Mouse (Mus musculus): ENCODE data around the gene Gfy. TPM values are rescaled to one million over a fixed set of nuclear protein-coding genes. Genes with fewer than 3 reads are reported as not detected.

The Gfy gene
- polyA plus RNA-seq, 1 experiment = not detected

DNA sequence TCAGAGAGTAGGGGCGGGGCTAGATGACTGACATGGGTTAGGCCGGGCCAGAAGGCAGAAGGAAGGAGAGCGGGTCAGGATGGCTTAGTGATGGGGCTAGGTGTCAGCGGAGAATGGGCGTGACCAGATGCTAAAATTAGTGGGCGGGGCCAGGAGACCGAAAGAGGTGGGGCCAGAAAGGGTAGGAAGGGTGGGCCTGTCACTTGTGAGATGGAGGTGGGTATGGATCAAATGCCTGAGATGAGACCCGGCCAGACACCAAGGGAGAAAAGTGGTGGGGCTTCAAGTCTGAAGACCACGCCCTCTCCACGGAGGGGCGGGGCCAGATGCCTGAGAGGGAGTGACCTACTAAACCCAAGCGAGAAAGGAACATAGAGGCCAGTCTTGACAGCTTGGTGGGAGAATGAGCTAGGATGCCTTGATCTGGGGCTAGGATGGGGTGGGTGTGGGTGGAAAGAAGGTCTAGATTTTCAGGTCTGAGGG lies 44.8 kb downstream of the Gfy start:
- H3K4me3 ChIP-seq (ENCODE audit: insufficient read depth, low read depth, low read length) = no peak overlapping the region
- no peak for TF ChIP-seq POLR2A (IDR thresholded peaks at IDR 0.05; ENCODE audit: low read depth, low read length)
- TF ChIP-seq CTCF (conservative IDR thresholded peaks at IDR 0.05; ENCODE audit: insufficient read depth, insufficient read length, low read depth, low read length) = no peak
- DNase-seq = no peak
- H3K4me1 ChIP-seq (ENCODE audit: control insufficient read depth, insufficient read depth, low read length) = peaks cover 2% of the 10 kb centered on the region; the same call in 1 of the 2 replicates
- 22% methylated on average over 12 of the region's 12 CpGs for WGBS
- no peaks in the 10 kb centered on the region for H3K27me3 ChIP-seq (replicated peaks; ENCODE audit: control insufficient read depth, insufficient read depth, low read length)
- H3K36me3 ChIP-seq (ENCODE audit: control insufficient read depth, insufficient read depth, low read length) = no peaks in the 10 kb centered on the region
- H3K27ac ChIP-seq (ENCODE audit: insufficient read depth, low read depth, low read length) = no peak overlapping the region

DNA sequence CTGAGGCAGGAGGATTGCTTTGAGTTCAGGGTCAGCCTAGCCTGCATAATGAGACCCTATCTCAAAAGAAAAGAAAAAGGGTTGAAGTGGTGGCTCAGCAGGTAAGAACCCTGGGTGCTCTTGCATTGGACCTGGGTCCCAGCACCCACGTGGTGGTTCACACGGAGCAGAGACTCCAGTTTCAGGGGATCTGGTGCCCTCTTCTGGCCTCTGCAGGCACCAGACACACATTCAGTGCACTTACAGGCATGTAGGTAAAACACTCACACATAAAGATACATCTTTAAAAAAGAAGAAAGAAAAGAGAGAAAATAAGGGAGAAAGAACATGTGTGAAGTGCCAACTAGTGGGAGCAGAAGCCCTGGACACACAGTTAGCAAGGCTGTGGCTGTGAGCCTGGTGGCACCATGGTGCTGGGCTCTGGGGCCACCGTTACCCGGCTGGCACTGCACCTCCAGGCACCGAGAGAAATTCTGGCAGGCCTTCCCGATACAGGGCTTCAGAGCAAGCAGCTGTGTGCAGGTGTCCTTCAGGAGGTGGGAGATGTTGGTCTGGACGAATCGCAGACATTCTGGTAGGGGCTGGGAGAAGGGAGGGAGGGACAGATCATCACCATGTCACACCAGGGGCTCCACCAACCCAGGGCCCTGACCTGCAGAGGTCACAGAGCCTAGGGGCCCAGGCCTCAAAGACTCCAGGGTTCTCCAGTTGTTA lies 45.8 kb downstream of the Gfy start:
- no peak overlapping the region for H3K27ac ChIP-seq (ENCODE audit: insufficient read depth, low read depth, low read length)
- H3K36me3 ChIP-seq (ENCODE audit: control insufficient read depth, insufficient read depth, low read length) = no peaks in the 10 kb centered on the region
- H3K4me1 ChIP-seq (ENCODE audit: control insufficient read depth, insufficient read depth, low read length) = peaks cover 5% of the 10 kb centered on the region; the same call in 1 of the 2 replicates
- H3K4me3 ChIP-seq (ENCODE audit: insufficient read depth, low read depth, low read length) = no peak overlapping the region
- no peaks in the 10 kb centered on the region for H3K27me3 ChIP-seq (replicated peaks; ENCODE audit: control insufficient read depth, insufficient read depth, low read length)
- no peak for TF ChIP-seq POLR2A (IDR thresholded peaks at IDR 0.05; ENCODE audit: low read depth, low read length)
- TF ChIP-seq CTCF (conservative IDR thresholded peaks at IDR 0.05; ENCODE audit: insufficient read depth, insufficient read length, low read depth, low read length) = peak; percentile 33; the same call in 1 of the 2 replicates
- DNase-seq = no peak
- 86% methylated on average over 8 of the region's 8 CpGs for WGBS

DNA sequence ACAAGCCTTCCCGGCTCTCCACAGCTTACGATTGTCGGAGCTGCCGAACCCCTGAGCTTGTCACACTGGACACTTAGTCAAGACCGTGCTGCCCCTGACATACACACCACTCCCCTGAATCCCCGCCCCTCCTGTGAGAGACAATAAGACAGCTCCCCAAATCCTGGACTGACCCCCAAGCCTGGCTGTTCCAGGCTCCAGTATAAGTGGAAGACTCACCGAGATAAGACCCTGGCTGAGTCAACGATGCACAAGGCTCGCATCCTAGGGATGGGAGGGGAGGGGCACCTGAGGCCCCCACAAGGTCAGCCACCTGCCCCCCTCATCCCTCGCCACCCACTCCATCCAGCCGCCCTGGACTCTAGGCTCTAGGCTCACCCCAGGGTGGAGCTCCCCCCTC lies 47.5 kb downstream of the Gfy start:
- 93% methylated on average over 11 of the region's 11 CpGs for WGBS
- TF ChIP-seq CTCF (conservative IDR thresholded peaks at IDR 0.05; ENCODE audit: insufficient read depth, insufficient read length, low read depth, low read length) = no peak
- no peak for TF ChIP-seq POLR2A (IDR thresholded peaks at IDR 0.05; ENCODE audit: low read depth, low read length)
- DNase-seq = no peak
- Histone ChIP-seq H3K27me3 (replicated peaks; ENCODE audit: control insufficient read depth, insufficient read depth, low read length) (no peaks in the 10 kb centered on the region), H3K4me3 (ENCODE audit: insufficient read depth, low read depth, low read length) (no peak overlapping the region), H3K36me3 (ENCODE audit: control insufficient read depth, insufficient read depth, low read length) (peaks cover 3% of the 10 kb centered on the region; the same call in 1 of the 2 replicates), H3K4me1 (ENCODE audit: control insufficient read depth, insufficient read depth, low read length) (peaks cover 10% of the 10 kb centered on the region; the same call in 1 of the 2 replicates), H3K27ac (ENCODE audit: insufficient read depth, low read depth, low read length) (no peak overlapping the region)

DNA sequence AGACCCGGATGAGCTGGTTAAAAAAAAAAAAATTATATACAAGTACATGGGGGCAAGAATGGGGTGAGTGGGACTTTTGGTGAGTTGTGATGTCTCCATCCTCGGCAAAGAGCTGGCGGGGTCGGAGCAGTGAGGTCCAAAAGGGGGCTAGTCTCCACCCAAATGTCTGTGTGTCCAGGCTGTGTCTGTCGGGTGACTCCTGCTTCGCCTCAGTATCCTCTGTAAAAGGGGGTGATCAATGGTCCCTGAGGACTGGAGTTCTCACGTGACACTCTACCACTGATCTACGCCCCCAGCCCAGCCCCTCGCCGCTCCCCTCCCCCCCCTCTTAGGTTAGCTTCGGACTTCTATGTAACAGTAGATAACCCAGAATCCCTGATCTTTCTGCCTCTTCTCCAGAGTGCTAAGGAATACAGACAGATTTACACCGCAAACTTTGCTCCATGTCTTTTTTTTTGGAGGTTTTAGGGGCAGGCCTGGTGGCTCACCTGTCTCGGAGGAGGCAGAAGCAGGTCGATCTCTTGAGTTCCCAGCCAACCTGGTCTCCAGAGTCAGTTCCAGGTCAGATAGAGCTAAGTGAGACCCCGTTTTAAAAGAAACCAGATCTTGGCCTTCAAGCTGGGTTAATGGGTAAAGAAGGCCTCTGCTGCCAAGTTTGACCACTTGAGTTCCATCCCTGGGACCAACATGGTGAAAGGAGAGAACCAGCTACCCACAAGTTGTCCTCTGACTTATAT lies 49.4 kb downstream of the Gfy start:
- Histone ChIP-seq H3K4me3 (ENCODE audit: insufficient read depth, low read depth, low read length) (no peak overlapping the region), H3K27ac (ENCODE audit: insufficient read depth, low read depth, low read length) (no peak overlapping the region), H3K4me1 (ENCODE audit: control insufficient read depth, insufficient read depth, low read length) (peaks cover 11% of the 10 kb centered on the region; the same call in 1 of the 2 replicates), H3K27me3 (replicated peaks; ENCODE audit: control insufficient read depth, insufficient read depth, low read length) (no peaks in the 10 kb centered on the region), H3K36me3 (ENCODE audit: control insufficient read depth, insufficient read depth, low read length) (peaks cover 11% of the 10 kb centered on the region; the same call in 1 of the 2 replicates)
- 70% methylated on average over 15 of the region's 15 CpGs for WGBS
- DNase-seq = no peak
- TF ChIP-seq POLR2A (IDR thresholded peaks at IDR 0.05; ENCODE audit: low read depth, low read length) (no peak), CTCF (conservative IDR thresholded peaks at IDR 0.05; ENCODE audit: insufficient read depth, insufficient read length, low read depth, low read length) (no peak)

DNA sequence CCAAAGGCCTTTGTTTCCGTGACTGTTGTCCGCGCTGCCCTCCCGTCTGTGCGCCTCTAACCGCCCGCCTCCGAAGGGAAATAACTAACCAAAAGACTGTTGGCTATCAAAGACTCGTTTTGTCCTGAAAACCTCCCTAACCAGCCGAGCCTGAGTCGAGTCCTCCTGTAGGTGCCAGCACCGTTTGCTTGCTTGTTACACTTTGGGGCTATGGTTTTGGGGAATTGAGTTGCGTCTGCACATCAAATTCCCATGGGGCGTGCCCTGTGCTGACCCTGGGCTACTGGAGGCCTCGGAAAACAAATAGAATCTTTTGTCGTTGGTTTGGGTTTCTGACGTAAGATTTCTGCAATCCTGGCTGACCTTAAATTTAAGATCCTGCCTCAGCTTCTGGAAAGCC lies 50.1 kb downstream of the Gfy start:
- whole genome bisulfite sequencing = 2% methylated on average over 17 of the region's 17 CpGs
- DNase-seq = peak; percentile 65
- TF ChIP-seq POLR2A (IDR thresholded peaks at IDR 0.05; ENCODE audit: low read depth, low read length) = no peak
- no peak for TF ChIP-seq CTCF (conservative IDR thresholded peaks at IDR 0.05; ENCODE audit: insufficient read depth, insufficient read length, low read depth, low read length)

DNA sequence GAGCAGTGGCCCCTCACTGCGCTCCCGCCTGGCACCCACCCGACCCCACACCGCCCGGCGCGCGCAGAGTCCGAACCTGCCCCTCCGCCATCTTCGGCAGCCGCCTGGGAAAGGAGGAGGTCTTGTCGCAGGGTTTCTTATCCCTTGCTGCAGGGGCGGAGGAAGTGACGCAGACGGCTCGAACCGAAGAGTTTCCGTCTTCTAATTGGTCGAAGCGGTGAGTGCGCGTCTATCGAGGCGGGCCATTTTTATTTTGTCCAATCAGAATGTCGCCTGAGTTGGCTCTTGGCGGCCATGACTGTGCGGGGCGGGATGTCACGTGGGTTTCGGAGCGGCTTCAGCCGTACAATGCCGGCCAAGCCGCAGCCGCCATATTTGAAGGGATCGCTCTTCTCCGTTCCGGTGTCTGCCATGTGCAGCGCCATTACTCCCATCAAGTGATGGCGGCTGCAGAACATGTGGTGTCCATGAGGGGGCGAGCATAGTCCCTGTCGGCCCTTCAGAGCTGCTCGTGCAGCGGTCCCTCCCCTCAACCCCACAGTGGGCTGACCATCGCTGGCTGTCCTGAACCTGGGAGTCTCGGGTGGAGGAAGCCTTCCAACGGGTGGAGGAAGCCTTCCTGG lies 50.6 kb downstream of the Gfy start, which contains the start of gene Rpl13a:
Rpl13a (minus strand) TSS at position 138 of the 623 bp plus-strand sequence.
- peak; percentile 89 for TF ChIP-seq POLR2A (IDR thresholded peaks at IDR 0.05; ENCODE audit: low read depth, low read length)
- peak; percentile 80 for TF ChIP-seq CTCF (conservative IDR thresholded peaks at IDR 0.05; ENCODE audit: insufficient read depth, insufficient read length, low read depth, low read length)
- Histone ChIP-seq H3K27me3 (replicated peaks; ENCODE audit: control insufficient read depth, insufficient read depth, low read length) (no peaks in the 10 kb centered on the region), H3K4me1 (ENCODE audit: control insufficient read depth, insufficient read depth, low read length) (peaks cover 15% of the 10 kb centered on the region; the same call in 1 of the 2 replicates), H3K4me3 (ENCODE audit: insufficient read depth, low read depth, low read length) (peak within 1 kb of the TSS; percentile 77), H3K27ac (ENCODE audit: insufficient read depth, low read depth, low read length) (peak within 1 kb of the TSS; percentile 79), H3K36me3 (ENCODE audit: control insufficient read depth, insufficient read depth, low read length) (peaks cover 11% of the 10 kb centered on the region; the same call in 1 of the 2 replicates)
- under 1% methylated on average over 48 of the region's 48 CpGs for WGBS
- DNase-seq = peak; percentile 100

More for the DNA sequence above, 50.1 kb downstream of the Gfy start:
- H3K4me3 ChIP-seq (ENCODE audit: insufficient read depth, low read depth, low read length) = peak overlapping the region; percentile 60
- no peaks in the 10 kb centered on the region for H3K27me3 ChIP-seq (replicated peaks; ENCODE audit: control insufficient read depth, insufficient read depth, low read length)
- peaks cover 11% of the 10 kb centered on the region; the same call in 1 of the 2 replicates for H3K36me3 ChIP-seq (ENCODE audit: control insufficient read depth, insufficient read depth, low read length)
- H3K4me1 ChIP-seq (ENCODE audit: control insufficient read depth, insufficient read depth, low read length) = peaks cover 15% of the 10 kb centered on the region; the same call in 1 of the 2 replicates
- H3K27ac ChIP-seq (ENCODE audit: insufficient read depth, low read depth, low read length) = peak overlapping the region; percentile 79

All from kidney, adult 2 months (tissue).